Mouse (Mus musculus) embryonic facial prominence, embryonic 13.5 days (tissue): ENCODE data around the gene Mrpl40. TPM values are rescaled to one million over a fixed set of nuclear protein-coding genes. Genes with fewer than 3 reads are reported as not detected.

ENCODE experiments used
- ATAC-seq: fragments of 200-750 bp; cut with Nextera tagmentation; 2 replicates; pipeline ENCODE4 v1.8.0; 2017; ENCODE audit warnings: low read depth; ENCODE audit not compliant: insufficient number of reproducible peaks, insufficient read depth, low FRiP score, low TSS enrichment
- H3K27ac ChIP-seq: fragments of 300-500 bp; sonication (generic); 2 replicates; pipeline ENCODE4 v1.5.1; 2015; ENCODE audit warnings: moderate library complexity, mild to moderate bottlenecking, inconsistent platforms
- H3K27me3 ChIP-seq: fragments of 300-500 bp; sonication (generic); 2 replicates; pipeline ENCODE4 v1.6.1; 2015; ENCODE audit warnings: mild to moderate bottlenecking, inconsistent platforms
- H3K36me3 ChIP-seq: fragments of 300-500 bp; sonication (generic); 2 replicates; pipeline ENCODE4 v1.6.1; 2015; ENCODE audit warnings: mild to moderate bottlenecking, inconsistent platforms
- H3K4me1 ChIP-seq: fragments of 300-500 bp; sonication (generic); 2 replicates; pipeline ENCODE4 v1.6.1; 2015; ENCODE audit warnings: inconsistent platforms
- H3K4me2 ChIP-seq: fragments of 300-500 bp; sonication (generic); 2 replicates; pipeline ENCODE4 v1.6.1; 2015; ENCODE audit warnings: moderate library complexity, mild to moderate bottlenecking, inconsistent platforms
- H3K4me3 ChIP-seq: fragments of 300-500 bp; sonication (generic); 2 replicates; pipeline ENCODE4 v1.5.1; 2015; ENCODE audit warnings: mild to moderate bottlenecking, inconsistent platforms
- H3K9ac ChIP-seq: fragments of 300-500 bp; sonication (generic); 2 replicates; pipeline ENCODE4 v1.6.1; 2015; ENCODE audit warnings: mild to moderate bottlenecking, inconsistent platforms
- H3K9me3 ChIP-seq: fragments of 300-500 bp; sonication (generic); 2 replicates; pipeline ENCODE4 v1.6.1; 2016; ENCODE audit warnings: inconsistent platforms
- WGBS: fragments of 180-500 bp; shearing (Covaris S2); methylation state at CpG from one replicate; pipeline ENCODE4 v1.1.7; 2015; ENCODE audit warnings: mixed read lengths; 5-methylcytosine and 5-hydroxymethylcytosine counted together
- polyA plus RNA-seq: library from polyadenylated mRNA; unstranded; fragments of >200 nt; fragmentation: Nextera tagmentation; extraction: Ambion mirVana; gene quantifications from 2 replicates; pipeline ENCODE4 v1.2.1, GENCODE M21; 2015

Gene Mrpl40
- 90.5 and 110 TPM in 2 replicates for polyA plus RNA-seq

- Histone ChIP-seq H3K9ac (peak within 1 kb of the TSS; percentile 92), H3K27ac (peak within 1 kb of the TSS; percentile 96), H3K4me3 (peak within 1 kb of the TSS; percentile 82), H3K4me1 (peaks cover 12% of the 10 kb centered on the region; the same call in 1 of the 2 replicates), H3K9me3 (no peaks in the 10 kb centered on the region), H3K4me2 (peak within 1 kb of the TSS; percentile 80), H3K36me3 (peaks cover 36% of the 10 kb centered on the region), H3K27me3 (no peaks in the 10 kb centered on the region)
- WGBS: under 1% methylated on average over 75 of the region's 93 CpGs
- ATAC-seq: peak; percentile 96
These were observed at the start of gene Mrpl40, which contains the start of gene Hira for GRCm38 (mm10) chr16:18876442-18877308. Gene Mrpl40 (minus strand): TSS chr16:18876862. Gene Hira (plus strand): TSS chr16:18877037.

- H3K9ac ChIP-seq: no peak overlapping the region
- ATAC-seq: no peak
- H3K9me3 ChIP-seq: no peaks in the 10 kb centered on the region
- H3K4me2 ChIP-seq: no peak overlapping the region
- H3K27ac ChIP-seq: no peak overlapping the region
- peaks cover 91% of the 10 kb centered on the region for H3K36me3 ChIP-seq
- no peak overlapping the region for H3K4me3 ChIP-seq
- no peaks in the 10 kb centered on the region for H3K27me3 ChIP-seq
- WGBS: 88% methylated on average over 2 of the region's 2 CpGs
- H3K4me1 ChIP-seq: no peaks in the 10 kb centered on the region
These were observed 45.1 kb upstream of the Mrpl40 start for GRCm38 (mm10) chr16:18921771-18922170.

GRCm38 (mm10) chr16:18916064-18916463, 39.4 kb upstream of the Mrpl40 start:
- no peaks in the 10 kb centered on the region for H3K27me3 ChIP-seq
- H3K4me3 ChIP-seq: no peak overlapping the region
- WGBS: 97% methylated on average over 4 of the region's 4 CpGs
- H3K4me1 ChIP-seq: no peaks in the 10 kb centered on the region
- H3K9ac ChIP-seq: no peak overlapping the region
- H3K27ac ChIP-seq: no peak overlapping the region
- no peaks in the 10 kb centered on the region for H3K9me3 ChIP-seq
- no peak for ATAC-seq
- H3K4me2 ChIP-seq: no peak overlapping the region
- H3K36me3 ChIP-seq: peaks cover 69% of the 10 kb centered on the region

- Histone ChIP-seq H3K4me3 (no peak overlapping the region), H3K27me3 (no peaks in the 10 kb centered on the region), H3K36me3 (peaks cover 74% of the 10 kb centered on the region), H3K9ac (no peak overlapping the region), H3K27ac (no peak overlapping the region), H3K4me2 (no peak overlapping the region), H3K4me1 (no peaks in the 10 kb centered on the region), H3K9me3 (no peaks in the 10 kb centered on the region)
- 94% methylated on average over 1 of the region's 1 CpGs for WGBS
- no peak for ATAC-seq
These were observed 29.0 kb upstream of the Mrpl40 start for GRCm38 (mm10) chr16:18905648-18906047.

DNA sequence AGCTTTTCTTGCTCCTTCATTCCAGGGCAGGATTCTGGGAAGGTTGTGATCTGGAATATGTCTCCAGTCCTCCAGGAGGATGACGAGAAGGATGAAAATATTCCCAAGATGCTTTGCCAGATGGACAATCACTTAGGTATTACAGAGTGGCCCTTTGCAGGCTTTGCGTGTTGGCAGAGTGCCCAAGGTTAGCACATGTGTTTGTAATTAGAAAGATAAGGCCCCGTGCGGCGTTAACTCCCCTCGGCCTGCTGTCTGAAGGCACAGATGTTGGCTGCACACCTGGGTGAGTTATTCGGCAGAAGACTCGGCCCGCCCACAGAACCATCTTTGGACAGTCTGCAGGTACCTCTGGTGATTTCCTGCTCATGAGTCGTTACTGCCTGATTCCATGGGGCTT, 19.8 kb upstream of the Mrpl40 start:
- Histone ChIP-seq H3K27ac (no peak overlapping the region), H3K36me3 (peaks cover 47% of the 10 kb centered on the region), H3K9ac (no peak overlapping the region), H3K4me3 (no peak overlapping the region), H3K4me1 (no peaks in the 10 kb centered on the region), H3K9me3 (no peaks in the 10 kb centered on the region), H3K4me2 (no peak overlapping the region), H3K27me3 (no peaks in the 10 kb centered on the region)
- WGBS: 60% methylated on average over 10 of the region's 10 CpGs
- no peak for ATAC-seq

DNA sequence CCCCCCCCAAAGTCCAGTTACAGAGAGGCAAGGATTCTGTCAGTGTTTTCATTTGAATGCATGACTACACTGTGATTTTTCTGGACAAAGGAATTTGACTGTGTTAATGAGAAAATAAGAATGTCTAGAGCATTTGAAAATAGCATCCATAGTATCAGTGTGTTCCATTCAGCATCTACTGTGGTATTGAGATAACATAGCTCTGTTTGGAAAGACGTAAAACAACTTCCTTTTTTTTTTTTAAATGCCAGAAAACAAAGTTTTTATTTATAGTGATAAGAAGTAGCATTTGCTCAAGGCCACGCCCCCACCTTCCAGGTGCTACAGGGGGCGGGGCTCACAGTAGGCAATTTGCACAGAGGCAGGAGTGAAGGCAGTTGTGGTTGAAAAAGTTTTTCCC, 18.6 kb upstream of the Mrpl40 start:
- Histone ChIP-seq H3K27ac (no peak overlapping the region), H3K36me3 (peaks cover 37% of the 10 kb centered on the region), H3K9me3 (no peaks in the 10 kb centered on the region), H3K4me2 (no peak overlapping the region), H3K27me3 (no peaks in the 10 kb centered on the region), H3K9ac (no peak overlapping the region), H3K4me3 (no peak overlapping the region), H3K4me1 (no peaks in the 10 kb centered on the region)
- no peak for ATAC-seq
- 86% methylated on average over 3 of the region's 3 CpGs for WGBS

DNA sequence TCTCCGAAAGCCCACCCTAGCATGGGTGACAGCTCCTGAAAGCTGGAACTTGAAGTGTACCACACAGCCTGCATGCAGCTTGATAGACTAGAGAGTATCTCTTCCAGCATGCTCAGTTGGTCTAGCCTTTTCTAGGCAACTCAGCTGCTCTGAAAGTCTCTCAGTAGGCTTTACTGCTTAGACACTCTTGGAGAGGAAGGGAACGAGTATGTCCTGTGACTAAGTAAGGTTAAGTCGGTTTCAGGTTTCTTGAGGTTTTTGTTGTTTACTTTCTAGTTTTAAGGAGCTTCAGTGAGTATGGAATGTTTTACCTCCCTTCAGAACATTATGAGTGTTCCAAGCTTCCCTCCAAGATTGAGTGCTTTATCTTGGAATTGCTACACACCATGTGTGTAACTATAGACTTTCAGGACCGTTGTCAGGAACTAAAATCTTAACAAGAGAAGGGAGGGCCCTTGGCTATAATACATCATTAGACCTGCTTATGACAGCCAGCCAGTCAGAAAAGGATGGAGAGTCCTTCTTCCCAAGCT, 17.2 kb upstream of the Mrpl40 start:
- Histone ChIP-seq H3K9me3 (no peaks in the 10 kb centered on the region), H3K27me3 (no peaks in the 10 kb centered on the region), H3K4me1 (no peaks in the 10 kb centered on the region), H3K36me3 (peaks cover 24% of the 10 kb centered on the region), H3K4me3 (no peak overlapping the region), H3K4me2 (no peak overlapping the region), H3K9ac (no peak overlapping the region), H3K27ac (no peak overlapping the region)
- 64% methylated on average over 4 of the region's 4 CpGs for WGBS
- no peak for ATAC-seq

DNA sequence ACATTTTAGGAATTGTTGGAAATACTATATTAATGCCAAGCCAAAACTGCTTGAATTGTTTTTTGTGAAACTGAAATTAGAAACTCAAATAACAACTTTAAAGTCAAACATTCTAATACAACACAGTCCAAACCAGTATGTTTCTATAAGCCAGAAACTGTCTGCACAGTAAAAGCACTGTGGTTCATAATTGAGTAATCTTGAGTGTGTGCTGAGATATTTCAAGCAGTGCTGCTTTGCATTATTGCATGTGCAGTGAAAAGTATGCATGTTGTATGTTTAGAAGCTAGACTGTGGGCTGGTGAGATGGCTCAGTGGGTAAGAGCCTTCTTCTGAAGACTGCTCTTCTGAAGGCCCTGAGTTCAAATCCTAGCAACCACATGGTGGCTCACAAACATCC, 7.4 kb upstream of the Mrpl40 start:
- no peak for ATAC-seq
- no peak overlapping the region for H3K9ac ChIP-seq
- no peaks in the 10 kb centered on the region for H3K9me3 ChIP-seq
- 0 out of 2 replicates have a peak, but pooled peaks cover 3% of the 10 kb centered on the region for H3K4me1 ChIP-seq
- no peak overlapping the region for H3K27ac ChIP-seq
- H3K4me2 ChIP-seq: no peak overlapping the region
- no peak overlapping the region for H3K4me3 ChIP-seq
- peaks cover 15% of the 10 kb centered on the region for H3K36me3 ChIP-seq
- H3K27me3 ChIP-seq: no peaks in the 10 kb centered on the region

DNA sequence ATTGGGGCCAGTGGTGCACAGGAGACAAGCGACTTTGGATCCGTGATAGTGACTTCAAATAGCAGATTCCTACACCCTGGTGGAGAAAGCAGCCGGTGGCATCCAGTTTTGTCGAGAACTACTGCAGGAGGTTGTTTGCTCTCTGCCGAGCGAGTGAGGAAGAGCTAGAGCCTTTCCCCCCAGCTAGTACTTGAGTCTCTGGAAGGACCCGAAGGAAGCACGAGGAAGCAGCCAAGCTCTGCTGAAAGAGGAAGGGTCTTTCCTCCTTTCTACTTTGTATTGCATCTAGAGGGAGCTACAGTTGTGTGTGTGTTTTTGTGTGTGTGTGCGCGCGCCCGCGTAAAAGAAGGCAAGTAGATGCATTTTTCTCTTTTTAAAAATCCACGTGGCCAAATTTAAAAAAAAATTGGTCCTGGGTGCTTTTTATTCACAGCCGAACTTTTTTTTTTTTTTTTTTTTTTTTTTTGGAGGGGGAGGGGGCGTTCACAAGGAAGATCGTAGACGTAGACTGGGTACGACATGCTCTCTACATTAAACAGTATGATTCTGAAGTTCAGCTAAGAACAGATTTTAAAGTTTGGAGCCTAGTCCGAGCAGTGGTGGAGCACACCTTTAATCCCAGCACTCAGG, 1.5 kb upstream of the Mrpl40 start:
- peak overlapping the region; percentile 82 for H3K4me3 ChIP-seq
- peak overlapping the region; percentile 80 for H3K4me2 ChIP-seq
- peaks cover 28% of the 10 kb centered on the region for H3K36me3 ChIP-seq
- H3K27ac ChIP-seq: peak overlapping the region; percentile 96
- H3K9me3 ChIP-seq: no peaks in the 10 kb centered on the region
- no peaks in the 10 kb centered on the region for H3K27me3 ChIP-seq
- 26% methylated on average over 20 of the region's 20 CpGs for WGBS
- H3K4me1 ChIP-seq: peaks cover 12% of the 10 kb centered on the region; the same call in 1 of the 2 replicates
- no peak for ATAC-seq
- H3K9ac ChIP-seq: peak overlapping the region; percentile 92

GRCm38 (mm10) chr16:18877386-18878090, 876 bp upstream of the Mrpl40 start:
- ATAC-seq: peak; percentile 23; the same call in 1 of the 2 replicates
- Histone ChIP-seq H3K27ac (peak overlapping the region; percentile 96), H3K27me3 (no peaks in the 10 kb centered on the region), H3K9ac (peak overlapping the region; percentile 92), H3K4me1 (peaks cover 12% of the 10 kb centered on the region; the same call in 1 of the 2 replicates), H3K4me2 (peak overlapping the region; percentile 80), H3K9me3 (no peaks in the 10 kb centered on the region), H3K4me3 (peak overlapping the region; percentile 82), H3K36me3 (peaks cover 33% of the 10 kb centered on the region)
- WGBS: under 1% methylated on average over 40 of the region's 43 CpGs

GRCm38 (mm10) chr16:18876091-18876441, 596 bp downstream of the Mrpl40 start:
- WGBS: under 1% methylated on average over 17 of the region's 17 CpGs
- peak overlapping the region; percentile 92 for H3K9ac ChIP-seq
- peaks cover 12% of the 10 kb centered on the region; the same call in 1 of the 2 replicates for H3K4me1 ChIP-seq
- peak overlapping the region; percentile 80 for H3K4me2 ChIP-seq
- H3K27ac ChIP-seq: peak overlapping the region; percentile 96
- H3K36me3 ChIP-seq: peaks cover 39% of the 10 kb centered on the region
- peak; percentile 27; the same call in 1 of the 2 replicates for ATAC-seq
- peak overlapping the region; percentile 82 for H3K4me3 ChIP-seq
- H3K9me3 ChIP-seq: no peaks in the 10 kb centered on the region
- no peaks in the 10 kb centered on the region for H3K27me3 ChIP-seq
